Mouse (Mus musculus): Measurements from ENCODE around the gene Serpine2. TPM values are rescaled to one million over a fixed set of nuclear protein-coding genes. Genes with fewer than 3 reads are reported as not detected.

Serpine2 gene
- total and polyA plus RNA-seq, 2 experiments from 2014 or later, result 254 to 386 TPM

DNA sequence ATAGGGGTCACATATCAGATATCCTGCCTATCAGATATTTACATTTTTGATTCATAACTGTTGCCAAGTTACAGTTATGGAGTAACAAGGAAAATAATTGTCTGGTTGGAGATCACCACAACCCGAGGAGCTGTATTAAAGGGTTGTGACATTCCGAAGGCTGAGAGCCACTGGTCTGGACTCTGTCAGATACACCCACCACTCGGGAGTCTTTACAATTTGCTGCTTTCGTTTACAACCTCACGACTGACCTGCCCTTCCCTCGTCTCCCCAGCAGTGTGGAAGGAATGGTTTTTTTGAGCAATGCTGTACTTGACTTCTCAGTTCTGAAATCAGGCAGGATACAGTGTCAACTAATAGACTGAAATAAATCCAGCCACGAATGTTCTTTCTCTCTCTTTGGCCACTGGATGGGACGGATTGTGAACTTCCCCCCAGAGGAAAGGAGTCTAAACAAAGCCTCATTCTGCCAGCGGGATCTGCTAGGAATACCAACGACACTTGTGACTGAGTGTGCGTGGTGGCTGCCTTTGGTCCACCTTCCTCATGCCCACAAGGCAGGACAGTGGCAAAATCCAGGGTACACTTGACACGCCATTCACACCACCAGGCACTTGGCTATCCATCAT, 455 bp downstream of the Serpine2 start:
- ATAC-seq (ENCODE audit: low FRiP score), result no peak
- H3K27ac ChIP-seq (ENCODE audit: low read depth, low read length), result peak overlapping the region; percentile 51

DNA sequence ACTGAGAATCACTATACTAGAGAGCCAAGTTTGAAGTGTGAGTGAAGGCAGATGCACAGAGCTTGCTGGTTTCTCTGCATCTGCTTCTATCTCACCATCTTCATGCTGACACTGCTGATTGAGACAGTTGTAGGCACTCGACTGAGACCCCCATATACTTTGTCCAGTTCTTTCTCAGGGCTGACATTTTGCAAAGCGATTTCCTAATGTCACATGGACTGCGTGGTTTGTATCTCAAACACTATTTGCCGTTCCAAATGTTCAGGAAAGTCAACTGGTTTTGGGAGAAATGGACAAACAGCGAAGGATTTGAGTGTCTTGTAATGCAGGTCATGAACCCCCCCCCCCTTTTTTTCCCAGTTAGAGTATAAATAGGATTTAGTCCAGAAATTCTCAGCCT, 1.0 kb downstream of the Serpine2 start:
- no peak for TF ChIP-seq CTCF (IDR thresholded peaks at IDR 0.05)
- no peaks in the 10 kb centered on the region for H3K27me3 ChIP-seq (ENCODE audit: insufficient read depth, low read length)
- H3K4me2 ChIP-seq (ENCODE audit: low read depth, low read length, poor library complexity, severe bottlenecking), result no peak overlapping the region
- no peak overlapping the region for H3K4me3 ChIP-seq (ENCODE audit: low read depth, low read length)
- H3K9me3 ChIP-seq (ENCODE audit: low read length), result no peaks in the 10 kb centered on the region
- H3K4me1 ChIP-seq (ENCODE audit: insufficient read depth, low read length), result peaks cover 6% of the 10 kb centered on the region; the same call in 1 of the 2 replicates
- H3K36me3 ChIP-seq (ENCODE audit: insufficient read depth, low read length), result no peaks in the 10 kb centered on the region
- DNase-seq (ENCODE audit: low spot score), result no peak
- no peak overlapping the region for H3K27ac ChIP-seq (ENCODE audit: low read depth, low read length)
- ATAC-seq (ENCODE audit: low FRiP score), result no peak
- 79% methylated on average over 5 of the region's 5 CpGs for WGBS
- H3K9ac ChIP-seq (replicated peaks; ENCODE audit: low read length, poor library complexity, severe bottlenecking), result no peak overlapping the region

More for the DNA sequence above, 455 bp downstream of the Serpine2 start:
- Histone ChIP-seq H3K4me2 (ENCODE audit: low read depth, low read length, poor library complexity, severe bottlenecking) (peak overlapping the region; percentile 6; the same call in 1 of the 2 replicates), H3K27me3 (ENCODE audit: insufficient read depth, low read length) (no peaks in the 10 kb centered on the region), H3K4me3 (ENCODE audit: low read depth, low read length) (no peak overlapping the region), H3K9me3 (ENCODE audit: low read length) (no peaks in the 10 kb centered on the region), H3K9ac (replicated peaks; ENCODE audit: low read length, poor library complexity, severe bottlenecking) (no peak overlapping the region), H3K36me3 (ENCODE audit: insufficient read depth, low read length) (no peaks in the 10 kb centered on the region), H3K4me1 (ENCODE audit: insufficient read depth, low read length) (peaks cover 6% of the 10 kb centered on the region; the same call in 1 of the 2 replicates)
- peak; percentile 78 for DNase-seq (ENCODE audit: low spot score)
- TF ChIP-seq CTCF (IDR thresholded peaks at IDR 0.05), result no peak
- WGBS, result 27% methylated on average over 12 of the region's 12 CpGs

DNA sequence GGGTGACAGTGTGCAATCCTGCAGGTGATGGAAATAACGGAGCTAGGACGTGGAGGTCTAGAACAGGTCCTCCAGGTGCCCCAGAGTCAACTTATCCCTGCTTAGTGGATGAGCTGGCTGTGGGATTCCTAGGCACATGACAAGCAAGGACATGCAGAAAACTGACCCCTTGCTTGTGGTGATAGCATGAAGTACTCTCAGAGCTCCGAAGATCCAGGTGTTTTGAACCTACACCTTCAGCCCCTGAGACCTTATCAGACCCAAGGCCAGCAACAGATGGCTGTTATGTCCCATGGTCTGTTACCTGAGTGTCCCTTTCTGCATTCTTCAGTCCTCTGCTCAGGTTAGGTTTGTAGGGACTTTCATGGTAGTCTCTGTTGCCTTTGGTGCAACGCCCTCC, 2.0 kb downstream of the Serpine2 start:
- H3K9ac ChIP-seq (replicated peaks; ENCODE audit: low read length, poor library complexity, severe bottlenecking), result peak overlapping the region; percentile 71
- 0 out of 2 replicates have a peak, but pooled peaks have one; percentile 1 for ATAC-seq (ENCODE audit: low FRiP score)
- no peak for DNase-seq (ENCODE audit: low spot score)
- H3K36me3 ChIP-seq (ENCODE audit: insufficient read depth, low read length), result peaks cover 2% of the 10 kb centered on the region; the same call in 1 of the 2 replicates
- peak overlapping the region; percentile 74 for H3K4me3 ChIP-seq (ENCODE audit: low read depth, low read length)
- H3K27me3 ChIP-seq (ENCODE audit: insufficient read depth, low read length), result no peaks in the 10 kb centered on the region
- H3K4me2 ChIP-seq (ENCODE audit: low read depth, low read length, poor library complexity, severe bottlenecking), result peak overlapping the region; percentile 91
- no peaks in the 10 kb centered on the region for H3K9me3 ChIP-seq (ENCODE audit: low read length)
- no peak for TF ChIP-seq CTCF (IDR thresholded peaks at IDR 0.05)
- H3K4me1 ChIP-seq (ENCODE audit: insufficient read depth, low read length), result peaks cover 6% of the 10 kb centered on the region; the same call in 1 of the 2 replicates
- 0 out of 2 replicates have a peak overlapping the region, but pooled peaks have one; percentile 45 for H3K27ac ChIP-seq (ENCODE audit: low read depth, low read length)
- 38% methylated on average over 4 of the region's 4 CpGs for WGBS

DNA sequence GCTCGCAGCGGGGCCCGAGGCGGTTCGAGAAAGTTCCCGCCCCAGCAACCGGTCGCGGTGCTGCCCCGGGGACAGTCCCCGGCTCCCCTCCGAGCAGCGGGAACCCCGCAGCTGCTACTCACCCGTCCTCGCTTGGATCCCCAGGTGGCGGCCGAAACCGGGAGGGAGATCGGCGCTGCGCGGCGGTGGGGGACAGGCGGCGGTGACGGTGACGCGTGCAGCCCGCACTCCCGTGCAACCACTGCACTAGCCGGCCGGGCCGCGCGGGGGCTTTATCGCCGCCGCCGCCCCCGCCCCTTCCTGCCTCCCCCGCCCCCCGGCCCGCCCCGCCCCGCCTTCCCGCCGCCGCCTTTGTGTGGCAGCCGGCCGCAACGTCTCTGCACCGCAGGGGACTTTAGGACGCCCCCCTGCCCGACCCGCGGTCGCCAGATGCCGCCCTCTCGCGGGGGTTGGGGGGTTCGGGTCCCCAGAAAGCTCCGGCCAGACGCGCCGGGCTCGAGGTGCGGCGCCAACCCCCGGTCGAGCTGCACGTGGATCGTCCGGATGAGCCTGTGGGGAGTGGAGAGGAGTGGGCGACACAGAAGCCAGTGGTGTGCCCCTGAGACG, 2.5 kb downstream of the Serpine2 start:
- peak; percentile 73 for ATAC-seq (ENCODE audit: low FRiP score)
- H3K9me3 ChIP-seq (ENCODE audit: low read length), result no peaks in the 10 kb centered on the region
- peak overlapping the region; percentile 71 for H3K9ac ChIP-seq (replicated peaks; ENCODE audit: low read length, poor library complexity, severe bottlenecking)
- H3K27me3 ChIP-seq (ENCODE audit: insufficient read depth, low read length), result no peaks in the 10 kb centered on the region
- peak overlapping the region; percentile 91 for H3K4me2 ChIP-seq (ENCODE audit: low read depth, low read length, poor library complexity, severe bottlenecking)
- H3K4me1 ChIP-seq (ENCODE audit: insufficient read depth, low read length), result peaks cover 6% of the 10 kb centered on the region; the same call in 1 of the 2 replicates
- TF ChIP-seq CTCF (IDR thresholded peaks at IDR 0.05), result no peak
- H3K27ac ChIP-seq (ENCODE audit: low read depth, low read length), result peak overlapping the region; percentile 45; the same call in 1 of the 2 replicates
- WGBS, result 1% methylated on average over 46 of the region's 76 CpGs
- H3K4me3 ChIP-seq (ENCODE audit: low read depth, low read length), result peak overlapping the region; percentile 74
- H3K36me3 ChIP-seq (ENCODE audit: insufficient read depth, low read length), result peaks cover 2% of the 10 kb centered on the region; the same call in 1 of the 2 replicates
- peak; percentile 59 for DNase-seq (ENCODE audit: low spot score)

DNA sequence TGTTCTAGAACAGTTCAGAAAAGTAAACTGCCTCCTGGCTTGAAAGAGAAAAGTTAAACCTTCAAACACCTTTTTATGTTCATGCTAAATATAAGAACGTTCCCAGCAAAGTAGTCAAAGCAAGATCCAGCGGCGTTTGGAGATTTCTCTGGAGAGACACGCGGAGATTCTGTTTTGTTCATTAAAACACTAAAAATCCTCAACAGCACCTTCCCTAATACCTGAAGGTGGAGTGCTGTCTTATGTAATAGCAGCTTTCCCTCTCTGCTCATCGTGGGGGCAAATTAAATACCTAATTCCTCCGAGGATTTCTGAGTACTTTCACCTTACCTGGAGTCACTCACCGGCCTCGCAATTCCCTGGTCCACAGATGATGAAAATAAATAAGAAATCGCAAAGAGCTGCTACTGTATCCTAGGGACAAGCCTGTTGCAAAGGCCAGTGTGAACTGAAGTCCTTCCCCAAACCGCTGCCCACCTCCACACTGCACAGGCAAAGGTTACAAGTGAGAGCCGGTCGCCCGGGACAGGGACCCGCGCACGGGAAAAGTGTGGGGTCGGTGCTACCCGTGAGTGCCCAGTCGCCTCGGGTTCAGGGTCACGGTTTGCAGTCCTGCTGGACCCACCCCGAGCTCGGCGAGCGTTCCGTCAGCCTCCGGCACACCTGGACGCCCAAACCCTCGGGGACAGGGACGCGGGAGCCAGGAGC, 3.1 kb downstream of the Serpine2 start:
- peaks cover 2% of the 10 kb centered on the region; the same call in 1 of the 2 replicates for H3K36me3 ChIP-seq (ENCODE audit: insufficient read depth, low read length)
- no peaks in the 10 kb centered on the region for H3K9me3 ChIP-seq (ENCODE audit: low read length)
- peaks cover 6% of the 10 kb centered on the region; the same call in 1 of the 2 replicates for H3K4me1 ChIP-seq (ENCODE audit: insufficient read depth, low read length)
- no peak for TF ChIP-seq CTCF (IDR thresholded peaks at IDR 0.05)
- peak overlapping the region; percentile 74 for H3K4me3 ChIP-seq (ENCODE audit: low read depth, low read length)
- H3K27ac ChIP-seq (ENCODE audit: low read depth, low read length), result peak overlapping the region; percentile 45; the same call in 1 of the 2 replicates
- no peak for DNase-seq (ENCODE audit: low spot score)
- peak; percentile 18; the same call in 1 of the 2 replicates for ATAC-seq (ENCODE audit: low FRiP score)
- WGBS, result 2% methylated on average over 31 of the region's 32 CpGs
- H3K9ac ChIP-seq (replicated peaks; ENCODE audit: low read length, poor library complexity, severe bottlenecking), result peak overlapping the region; percentile 71
- H3K4me2 ChIP-seq (ENCODE audit: low read depth, low read length, poor library complexity, severe bottlenecking), result peak overlapping the region; percentile 91
- H3K27me3 ChIP-seq (ENCODE audit: insufficient read depth, low read length), result no peaks in the 10 kb centered on the region

Data from midbrain, postnatal 0 days (tissue).